Mouse (Mus musculus) E14TG2a.4 (cell line): ENCODE measurements around the gene Sh3gl2.

Source experiments
- CTCF ChIP-seq: conservative IDR thresholded peaks from 2 replicates; pipeline ENCODE4 v1.5.1; 2014; ENCODE audit warnings: low read length
- NANOG ChIP-seq: IDR thresholded peaks from 2 replicates; pipeline ENCODE4 v1.6.1; 2014; ENCODE audit warnings: borderline replicate concordance, low read length, mixed read lengths

DNA sequence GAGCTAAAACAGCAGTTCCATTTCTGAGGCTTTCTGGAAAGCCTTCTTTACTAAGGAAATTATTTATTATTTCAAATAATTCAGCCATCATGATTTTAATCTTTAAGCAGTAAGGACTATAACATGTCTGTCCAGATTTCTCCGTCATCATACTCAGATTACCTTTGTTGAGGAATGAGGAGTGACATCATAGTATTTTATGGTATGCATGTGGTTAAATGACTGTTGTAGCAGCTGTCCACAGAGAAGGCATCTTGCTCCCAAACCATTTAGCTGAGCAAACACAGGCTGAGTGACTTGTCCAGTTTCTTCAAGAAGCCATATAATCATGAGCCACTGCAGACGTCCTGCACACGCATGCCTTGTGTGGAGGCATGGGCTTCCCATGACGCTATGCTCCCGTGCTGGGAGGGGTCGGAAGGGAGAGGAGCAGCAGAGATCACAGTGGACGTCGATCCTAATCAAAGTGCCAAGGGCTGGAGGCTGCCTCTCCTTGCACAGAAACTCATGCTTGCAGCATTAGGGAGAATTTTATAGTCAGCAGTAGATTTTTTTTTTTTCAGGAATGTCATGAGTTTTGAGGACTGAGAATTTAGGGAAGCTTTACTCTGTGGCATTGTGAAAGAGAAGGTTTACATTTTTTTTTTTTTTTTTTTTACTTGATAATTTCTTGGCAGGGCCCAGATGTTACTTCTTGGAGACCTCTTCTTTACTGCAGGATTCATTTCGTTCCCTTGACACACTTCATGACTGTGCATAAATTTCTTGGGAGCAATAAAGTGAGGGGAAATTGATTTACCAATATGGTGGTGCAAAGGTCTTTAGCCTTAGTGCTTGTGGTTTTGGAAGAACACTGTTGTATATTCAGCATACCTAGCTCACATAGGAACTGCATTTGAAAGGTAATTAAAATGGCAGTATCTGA, 23.0 kb downstream of the Sh3gl2 start:
- TF ChIP-seq CTCF (no peak), NANOG (no peak)
